Mouse (Mus musculus) gastrocnemius, adult 8-10 months (tissue): ENCODE results near the gene Mrpl40. TPM values are rescaled to one million over a fixed set of nuclear protein-coding genes. Genes with fewer than 3 reads are reported as not detected.

Experiments used
- DNase-seq, 2 experiments: peaks; one replicate each; pipeline ENCODE4 v3.0.0; 2022; ENCODE audit warnings: low spot score in 2 of 2
- total RNA-seq, 4 experiments: library from RNA; stranded (reverse); gene quantifications; 2 replicates each; pipeline ENCODE4 v1.2.4; 2022

Mrpl40 gene
- total RNA-seq, 4 experiments from 2014 or later, result 35.2 to 43.2 (median 39.6) TPM

GRCm38 (mm10) chr16:18829102-18829501 is 47.6 kb downstream of the Mrpl40 start:
- no peak for DNase-seq

DNA sequence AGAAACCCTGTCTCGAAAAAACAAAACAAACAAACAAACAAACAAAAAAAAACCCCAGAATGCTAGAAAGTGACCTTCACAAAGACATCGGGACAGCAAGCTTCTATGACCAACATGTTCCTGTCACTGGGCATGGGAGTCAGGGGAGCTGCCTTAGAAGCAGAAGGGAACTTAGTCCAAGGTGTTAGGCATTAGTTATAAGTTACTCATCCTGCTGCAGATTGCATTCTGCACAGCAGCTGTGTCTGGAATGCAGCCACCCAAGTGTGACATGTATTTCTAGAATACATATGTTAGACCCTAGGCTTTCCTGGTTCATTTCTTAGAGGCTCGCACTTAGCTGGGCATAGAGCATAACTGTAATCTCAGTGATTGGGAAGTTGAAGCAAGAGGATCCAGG is 48.0 kb downstream of the Mrpl40 start:
- no peak for DNase-seq

- no peak for DNase-seq
Observed at GRCm38 (mm10) chr16:18822925-18823324, 53.7 kb downstream of the Mrpl40 start.

DNA sequence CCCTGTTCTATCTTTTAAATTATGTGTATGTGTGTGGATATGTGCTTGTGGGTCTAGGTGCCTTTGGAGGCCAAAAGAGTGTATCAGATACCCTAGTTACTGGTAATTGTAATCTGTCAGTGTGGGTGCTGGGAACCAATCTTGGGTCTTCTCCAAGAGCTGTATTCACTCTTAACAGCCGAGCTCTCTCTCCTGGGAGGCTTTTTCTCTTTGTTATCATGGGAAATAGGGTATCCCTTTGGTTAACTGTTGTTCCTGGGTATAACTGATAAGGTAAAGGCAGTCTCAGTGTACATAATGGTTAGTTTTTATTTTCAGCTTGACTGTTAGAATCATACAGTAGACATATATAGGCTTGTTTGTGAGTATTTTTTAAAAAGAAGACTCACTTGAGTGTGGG is 54.3 kb downstream of the Mrpl40 start:
- no peak for DNase-seq

Other genes starting within 250 kb of the Mrpl40 start
- 1 to 10 TPM; 1.7 to 2.7 (median 2.3) TPM for gene Sept5, start 246.9 kb downstream of the Mrpl40 start, total RNA-seq
- gene Cldn5, start 100.0 kb downstream of the Mrpl40 start, total RNA-seq, result 1 to 10 TPM; 4.7 to 6.7 (median 5.6) TPM
- 10 to 100 TPM; 42.1 to 47.5 (median 45.9) TPM for gene Ufd1, start 65.1 kb downstream of the Mrpl40 start, total RNA-seq
- gene Cdc45, start 64.9 kb downstream of the Mrpl40 start, total RNA-seq, result 1 to 10 TPM; 1.4 to 3.1 (median 1.8) TPM
- gene 2510002D24Rik, start 40.3 kb downstream of the Mrpl40 start, total RNA-seq, result 10 to 100 TPM; 15.7 to 19.6 (median 17.1) TPM
- 1 to 10 TPM in 1 of 4 experiments, under 1 TPM in 1, not detected in 2; 0.48 to 3.1 TPM for gene Gm28539, start 40.3 kb downstream of the Mrpl40 start, total RNA-seq
- gene Hira, start 175 bp upstream of the Mrpl40 start, total RNA-seq, result 10 to 100 TPM; 22.3 to 40.6 (median 27.0) TPM